Mouse (Mus musculus) small intestine, adult 2 months (tissue): ENCODE results near the gene Ssx9.

Experiments used
- CTCF ChIP-seq: fragments of 200-500 bp; IDR thresholded peaks from 2 replicates; pipeline ENCODE4 v1.5.1; 2012; ENCODE audit warnings: low read depth, mild to moderate bottlenecking, control low read depth, inconsistent platforms, low read length, moderate library complexity, mixed read lengths; ENCODE audit not compliant: insufficient replicate concordance, insufficient read length; ENCODE audit errors: extremely low read depth
- POLR2A ChIP-seq: fragments of 200-500 bp; IDR thresholded peaks from 2 replicates; pipeline ENCODE4 v1.6.1; 2012; ENCODE audit warnings: low read depth, mild to moderate bottlenecking, control low read depth, inconsistent platforms, low read length, moderate library complexity

DNA sequence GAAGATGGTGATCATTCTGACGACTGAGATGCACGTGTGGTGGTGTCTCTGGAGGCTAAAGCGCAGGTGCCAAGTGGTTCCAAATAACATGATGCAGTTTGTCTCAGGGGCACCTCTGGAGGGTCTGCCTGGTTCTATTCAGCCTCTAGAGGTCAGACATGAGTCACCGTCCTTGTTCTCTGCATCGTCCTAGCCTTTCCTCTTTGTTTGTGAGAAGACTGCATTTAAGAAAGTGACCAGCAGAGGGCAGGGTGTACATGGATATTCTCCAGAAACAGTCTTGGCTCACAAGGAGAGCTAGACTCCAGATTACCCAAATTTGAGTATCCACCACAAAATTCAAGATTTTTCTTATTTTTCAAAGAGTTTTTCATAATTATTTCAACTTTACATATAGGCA, 15.3 kb upstream of the Ssx9 start:
- TF ChIP-seq CTCF (no peak), POLR2A (no peak)
